Mouse (Mus musculus) telencephalon, adult 2 months (tissue): ENCODE results near the gene Ankrd60.
A peak's percentile ranks its signal among the peaks of the same experiment; 100 is the strongest.

Source experiments
- DNase-seq: peaks from one replicate; pipeline ENCODE4 v3.0.0-alpha.2; 2011; ENCODE audit warnings: low read depth, low spot score

Ankrd60 gene

DNA sequence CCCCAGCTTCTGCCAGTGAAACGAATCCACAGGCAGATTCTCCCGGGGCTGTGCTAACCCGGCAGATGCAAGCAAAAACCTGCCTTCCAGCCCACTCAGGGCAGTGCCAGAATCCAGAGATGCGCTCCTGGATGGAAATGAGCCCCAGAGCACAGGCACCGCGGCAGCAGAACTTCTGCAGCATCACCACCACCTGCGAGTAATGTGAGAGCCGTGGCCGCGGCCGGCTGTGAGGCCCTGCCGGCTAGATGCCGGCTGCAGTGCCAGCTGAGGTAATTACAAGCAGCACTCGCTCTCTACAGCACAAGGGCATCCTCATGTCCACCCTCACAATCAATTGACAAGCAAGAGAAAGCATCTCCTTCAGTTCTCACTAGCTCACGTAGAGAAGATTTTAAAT lies 6.2 kb upstream of the Ankrd60 start:
- no peak for DNase-seq

DNA sequence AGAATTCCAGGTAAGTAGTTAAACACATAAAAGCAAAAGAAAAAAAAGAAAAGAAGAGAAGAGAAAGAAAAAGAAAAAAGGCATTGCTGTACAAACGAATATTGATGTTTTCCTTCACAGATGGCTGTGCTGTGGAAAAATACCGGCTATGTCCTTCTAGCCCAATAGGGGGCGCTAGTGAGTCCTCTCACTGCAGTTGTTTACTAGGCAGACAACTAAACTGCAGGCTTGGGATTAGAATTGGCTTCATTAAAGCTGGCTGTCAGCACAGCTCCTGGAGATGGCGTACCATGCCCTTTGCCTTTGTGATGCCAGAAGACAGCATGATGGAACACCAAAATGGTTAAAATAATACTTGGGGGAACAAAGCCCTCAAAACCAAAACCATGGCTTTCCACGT lies 5.3 kb upstream of the Ankrd60 start:
- DNase-seq, result no peak

DNA sequence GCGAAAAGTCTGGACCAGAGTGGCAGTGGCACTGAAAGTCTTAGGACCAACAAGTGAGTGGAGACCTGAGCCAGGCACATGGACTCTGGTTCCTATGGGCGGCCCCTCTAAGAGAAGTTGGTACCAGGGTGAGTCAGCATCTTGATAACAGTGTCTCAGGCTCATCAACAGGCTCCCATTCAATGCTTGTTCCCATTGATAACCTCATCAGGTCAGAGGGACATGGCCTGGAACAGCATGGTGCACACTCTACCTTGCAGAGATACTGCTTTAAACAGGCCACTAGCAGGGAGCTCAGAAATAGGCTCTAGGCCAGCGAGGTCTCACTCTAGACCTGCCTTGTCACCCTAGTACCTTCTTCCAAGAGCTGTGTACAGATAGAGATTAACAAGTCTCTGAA lies 4.7 kb upstream of the Ankrd60 start:
- DNase-seq, result no peak

DNA sequence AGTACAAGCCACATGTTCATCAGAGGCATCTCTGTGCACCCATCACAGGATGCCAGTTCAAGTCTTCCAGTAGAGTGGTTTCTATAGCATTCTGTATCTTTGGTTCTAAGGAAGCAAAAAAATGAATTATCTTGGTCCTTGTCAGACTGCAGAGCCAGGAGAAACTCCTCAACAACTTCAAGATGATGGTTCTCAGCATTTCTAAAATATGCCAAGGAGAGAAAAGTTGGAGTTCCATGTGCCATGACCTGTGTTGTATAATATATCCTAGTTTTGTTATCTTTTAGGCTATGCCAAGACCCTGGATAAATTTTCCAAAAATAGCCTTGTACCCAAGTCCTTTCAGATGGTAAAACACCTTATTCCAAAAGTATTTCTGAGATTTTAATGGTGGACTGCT lies 2.9 kb upstream of the Ankrd60 start:
- no peak for DNase-seq

DNA sequence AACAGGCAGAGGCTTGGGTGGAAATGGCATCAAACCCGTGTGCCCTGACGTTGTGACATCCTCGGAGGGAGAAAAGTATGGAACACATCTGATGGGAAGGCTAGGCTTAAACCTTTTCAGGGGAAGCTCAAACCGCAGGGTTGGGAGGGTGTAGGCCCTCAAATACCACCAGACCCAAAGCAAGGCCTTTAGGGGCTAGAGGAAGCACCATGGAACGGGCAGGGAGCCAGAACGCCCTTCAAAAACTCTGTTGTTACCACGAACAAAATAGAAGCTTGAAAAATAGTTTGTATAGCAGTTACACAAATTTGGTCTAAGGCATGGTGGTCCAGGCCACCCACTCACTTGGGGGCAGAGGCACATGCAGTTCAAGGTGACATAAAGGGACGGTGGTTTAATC lies 430 bp upstream of the Ankrd60 start:
- DNase-seq, result no peak

DNA sequence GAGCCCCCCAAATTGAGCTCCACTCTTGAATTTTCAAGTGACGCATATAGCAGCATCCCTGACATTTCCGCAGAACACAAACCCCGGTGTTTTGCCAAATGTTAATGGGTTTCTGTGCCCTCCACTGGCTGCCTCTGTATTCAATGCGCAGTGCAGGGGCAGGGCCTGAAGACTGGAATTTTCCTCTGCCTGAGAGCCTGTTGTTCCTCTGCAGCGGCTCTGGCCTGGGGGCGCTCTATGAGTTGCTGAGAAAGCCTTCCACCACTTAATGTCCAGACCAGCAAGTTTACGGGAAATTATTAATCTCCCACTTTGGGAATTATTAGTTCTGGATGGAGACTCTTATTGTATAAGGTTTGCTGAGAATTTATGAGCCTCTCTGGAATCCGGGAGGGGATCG lies 14.0 kb downstream of the Ankrd60 start:
- DNase-seq, result no peak

DNA sequence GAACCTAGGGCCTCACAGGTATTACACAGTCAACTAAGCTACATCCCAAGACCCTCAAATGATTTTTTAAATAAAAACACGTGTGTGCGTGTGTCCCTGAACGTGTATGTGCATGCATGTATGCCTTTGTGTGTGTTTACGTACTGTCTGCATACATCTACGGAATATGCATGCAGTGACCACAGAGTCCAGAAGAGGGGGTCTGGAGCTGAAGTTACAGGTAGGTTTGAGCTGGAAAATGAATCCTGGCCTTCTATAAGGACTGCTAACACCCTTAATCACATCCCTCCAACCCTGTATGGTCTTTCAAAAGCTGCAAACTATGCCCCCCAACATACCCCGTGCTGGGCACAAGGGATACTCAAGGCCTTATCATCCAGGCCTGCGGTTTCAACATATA lies 14.8 kb downstream of the Ankrd60 start:
- no peak for DNase-seq

DNA sequence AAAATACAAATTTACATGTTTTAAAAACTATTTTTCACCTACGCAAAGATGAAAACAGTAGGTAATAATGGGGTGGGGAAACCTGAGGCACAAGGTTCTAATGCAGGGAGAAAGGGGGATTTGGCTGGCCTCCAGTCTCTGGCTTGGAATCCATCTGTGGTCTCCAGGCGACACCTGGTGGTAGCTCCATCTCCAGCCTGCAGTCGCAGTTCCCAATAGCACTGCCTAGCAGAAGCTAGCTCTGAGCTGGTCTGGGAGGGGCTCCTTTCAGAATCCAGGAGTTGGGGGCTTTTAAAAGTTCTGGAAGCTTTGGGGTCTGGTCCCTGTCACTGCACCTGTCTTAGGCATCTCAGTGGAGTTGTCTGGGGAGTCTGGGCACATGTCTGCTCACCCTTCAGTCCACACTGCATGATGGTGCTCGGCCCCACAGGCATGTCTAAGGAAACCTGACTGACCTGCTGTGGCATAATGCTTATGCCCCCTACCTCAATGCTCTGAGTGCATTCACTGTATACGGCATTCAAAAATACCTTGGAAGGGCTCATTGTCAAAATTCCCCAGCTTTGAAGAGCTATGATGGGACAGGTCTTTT lies 16.2 kb downstream of the Ankrd60 start:
- no peak for DNase-seq

DNA sequence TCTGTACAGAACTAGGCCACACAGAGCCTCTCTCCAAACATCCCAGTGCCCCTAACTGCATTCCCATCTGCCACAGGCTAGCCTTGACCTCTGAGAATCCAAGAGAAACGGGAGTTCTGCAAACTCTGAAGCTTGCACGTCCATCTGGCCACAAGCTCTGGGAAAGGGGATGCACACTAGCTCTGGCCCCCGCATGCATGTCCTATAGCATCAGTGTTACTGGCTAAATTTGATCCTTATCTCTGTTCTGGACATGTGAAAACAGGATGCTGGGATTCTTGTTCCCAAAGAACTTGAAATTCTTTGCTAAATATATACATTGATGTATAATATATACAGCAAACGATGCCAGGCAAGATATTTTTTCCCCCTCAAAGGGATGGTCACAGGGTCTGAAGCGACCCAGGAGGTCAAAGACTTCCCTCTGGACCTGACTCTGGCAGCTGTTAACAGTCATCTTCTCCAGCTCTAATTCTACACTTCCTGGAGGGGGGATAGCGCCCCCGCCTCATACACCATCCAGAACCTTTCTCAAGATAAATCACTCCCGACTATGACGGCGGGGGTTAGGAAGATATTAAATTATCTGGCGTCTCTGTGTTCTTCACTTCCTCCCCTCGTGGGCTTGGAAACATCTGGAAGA lies 19.3 kb downstream of the Ankrd60 start:
- DNase-seq, result no peak

DNA sequence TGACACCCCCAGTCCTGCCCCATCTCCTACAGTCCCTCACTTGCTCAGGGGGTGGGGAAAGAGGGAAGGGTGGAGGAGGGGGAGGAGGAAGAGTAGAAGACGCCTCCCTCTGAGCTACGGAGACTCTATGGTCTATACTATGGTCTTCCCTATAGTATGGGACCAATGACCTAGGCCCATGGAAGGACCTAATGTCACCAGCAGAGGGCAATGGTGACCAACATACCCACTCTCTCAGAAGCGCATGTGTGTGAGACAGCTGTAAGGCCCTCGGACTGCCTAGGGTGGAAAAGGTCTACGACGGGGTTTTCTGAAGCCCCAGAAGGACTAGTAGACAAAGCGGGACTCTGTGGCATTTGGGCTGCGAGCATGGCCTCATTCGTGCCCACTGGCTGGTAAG lies 24.3 kb downstream of the Ankrd60 start:
- no peak for DNase-seq

DNA sequence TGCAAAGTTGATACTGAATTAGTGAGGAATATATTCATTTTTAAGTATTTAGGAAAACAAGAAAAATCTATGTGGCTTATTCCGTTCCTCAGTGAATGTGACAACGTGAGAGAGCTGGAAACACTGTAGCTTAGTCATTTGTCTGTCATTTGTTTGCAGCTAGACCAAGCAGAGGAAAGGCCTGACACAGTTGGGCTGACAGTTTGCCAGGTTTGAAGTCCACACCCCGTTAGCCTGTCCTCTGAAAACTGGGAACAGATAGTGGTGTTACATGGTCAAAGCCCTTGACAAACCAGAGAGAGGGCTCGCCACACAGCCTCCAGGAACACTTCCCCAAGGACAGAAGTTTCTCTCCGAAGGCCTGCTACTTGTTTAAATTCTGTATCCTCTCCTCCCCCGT lies 27.5 kb downstream of the Ankrd60 start:
- DNase-seq, result no peak

DNA sequence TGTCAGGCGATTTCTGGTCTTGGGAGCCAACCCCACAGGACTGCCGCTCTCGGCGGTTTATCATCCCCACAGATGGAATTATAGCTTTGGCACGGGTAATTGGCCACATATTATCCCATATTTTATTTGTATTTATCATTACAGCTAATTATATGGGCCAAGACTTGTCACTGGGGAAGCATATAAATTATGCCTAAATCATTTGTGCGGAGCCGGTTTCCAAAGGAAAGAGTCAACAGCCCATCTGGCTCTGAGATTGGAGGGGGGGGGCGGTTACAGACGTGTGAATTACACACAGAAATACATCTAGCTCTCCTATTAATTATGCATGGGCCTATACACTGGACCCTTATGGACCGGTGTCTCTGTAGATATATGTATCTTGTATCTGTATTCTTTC lies 28.9 kb downstream of the Ankrd60 start:
- no peak for DNase-seq

DNA sequence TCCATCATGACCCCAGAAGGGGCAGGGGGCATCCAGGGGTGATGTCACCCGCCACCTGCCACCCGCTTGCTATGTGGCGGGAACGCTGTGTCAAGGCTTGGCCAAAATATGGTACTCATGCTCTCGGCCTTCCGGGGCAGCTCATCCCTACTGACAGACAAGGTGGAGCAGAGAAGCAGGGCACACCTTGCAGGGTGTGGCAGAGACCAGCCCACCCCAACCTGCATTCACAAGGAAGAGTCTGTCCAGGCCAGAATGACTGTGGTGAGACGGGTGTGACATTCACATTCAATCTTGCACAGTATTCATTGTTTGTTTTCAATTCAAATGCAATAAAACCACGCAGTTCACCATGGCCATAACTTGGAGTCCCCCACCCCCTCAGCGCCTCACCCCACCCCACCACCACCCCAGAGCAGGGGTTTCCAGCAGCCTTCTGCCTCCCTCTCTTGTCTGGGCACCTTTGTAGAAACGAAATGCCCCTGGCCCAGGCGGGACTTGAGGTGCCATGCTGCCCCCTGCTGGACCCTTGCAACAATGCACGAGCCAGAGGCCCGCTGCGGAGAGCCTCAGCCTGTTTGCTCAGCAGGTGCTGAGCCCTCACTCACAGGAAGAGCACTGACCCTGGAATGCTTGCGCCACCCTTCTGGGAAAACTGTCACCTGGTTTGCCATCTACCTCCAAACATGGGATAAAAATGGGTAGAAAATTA lies 32.0 kb downstream of the Ankrd60 start:
- peak; percentile 35 for DNase-seq

DNA sequence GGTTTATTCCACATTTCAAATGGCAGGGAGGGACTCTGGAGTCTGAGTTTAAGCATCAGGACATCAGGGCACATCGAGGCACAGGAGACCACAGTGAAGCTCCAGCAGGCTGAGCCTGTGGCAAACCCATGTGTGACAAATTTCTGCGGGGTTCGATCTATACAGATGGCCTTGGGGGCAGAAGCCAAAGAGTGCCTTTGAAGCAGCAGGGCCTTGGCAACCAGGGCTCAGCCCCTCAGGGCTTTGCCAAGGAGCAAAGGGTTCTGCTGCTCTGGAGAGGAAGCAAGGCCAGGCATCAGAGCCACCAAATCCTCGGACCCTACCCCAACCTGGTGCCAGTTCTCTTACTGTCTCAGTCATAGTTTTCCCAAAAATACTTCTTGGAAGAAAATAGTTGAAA lies 35.4 kb downstream of the Ankrd60 start:
- DNase-seq, result no peak

DNA sequence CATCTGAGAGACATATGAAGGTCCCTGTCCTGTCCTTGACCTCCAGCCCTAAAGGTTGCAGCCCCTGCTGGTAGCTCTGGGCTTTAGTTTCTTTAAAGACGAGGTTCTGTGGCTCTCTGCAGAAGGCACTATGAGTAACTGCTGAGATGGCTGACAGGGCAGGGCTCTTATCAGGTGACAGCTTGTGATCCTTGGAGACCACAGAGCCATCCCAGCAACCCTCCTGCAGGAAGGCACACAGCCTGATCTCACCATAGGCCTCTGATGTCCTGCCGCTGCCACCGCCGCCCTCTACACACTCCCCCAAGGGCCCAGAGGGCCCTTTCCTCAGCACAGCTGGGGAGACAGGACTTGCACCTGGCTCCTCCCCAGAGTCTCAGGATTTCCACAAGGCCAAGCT lies 36.4 kb downstream of the Ankrd60 start:
- no peak for DNase-seq

DNA sequence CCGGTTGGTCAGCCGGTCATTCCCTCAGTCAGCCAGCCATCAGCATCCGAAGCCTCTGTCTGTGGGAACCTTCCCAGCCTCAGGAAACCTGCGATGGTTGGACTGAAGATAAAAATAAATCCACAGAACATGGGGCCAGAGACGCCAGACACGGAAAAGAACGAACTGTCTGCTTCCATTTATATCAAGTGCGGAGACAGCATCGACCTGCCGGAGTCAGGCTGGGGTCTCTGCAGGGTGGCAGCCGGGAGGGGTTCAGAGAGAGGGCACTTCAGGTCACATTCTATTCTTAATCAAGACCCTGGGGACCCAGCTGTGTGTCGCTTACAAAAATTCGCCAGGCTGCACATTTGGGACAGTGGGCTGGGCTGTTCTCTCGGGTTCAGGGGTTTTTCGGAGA lies 38.4 kb downstream of the Ankrd60 start:
- DNase-seq, result no peak

DNA sequence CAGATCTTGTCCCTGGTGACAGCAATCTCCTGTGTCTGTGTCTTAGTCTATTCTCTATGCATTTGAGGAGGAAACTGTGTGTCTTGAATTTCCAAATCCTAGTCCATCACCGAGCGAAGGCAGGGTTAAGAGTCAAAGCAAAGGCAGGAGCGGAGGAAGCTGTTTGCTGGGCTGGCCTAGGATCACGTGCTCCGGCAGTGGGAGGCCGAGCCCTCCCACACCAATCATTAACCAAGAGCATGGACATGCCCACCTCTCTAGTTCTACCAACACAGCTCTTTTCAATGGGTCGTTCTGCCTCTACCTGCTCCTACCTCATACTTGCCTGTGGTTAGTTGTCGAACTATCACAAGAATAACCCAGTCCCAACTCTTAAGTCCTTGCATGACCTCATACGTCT lies 42.3 kb downstream of the Ankrd60 start:
- no peak for DNase-seq

DNA sequence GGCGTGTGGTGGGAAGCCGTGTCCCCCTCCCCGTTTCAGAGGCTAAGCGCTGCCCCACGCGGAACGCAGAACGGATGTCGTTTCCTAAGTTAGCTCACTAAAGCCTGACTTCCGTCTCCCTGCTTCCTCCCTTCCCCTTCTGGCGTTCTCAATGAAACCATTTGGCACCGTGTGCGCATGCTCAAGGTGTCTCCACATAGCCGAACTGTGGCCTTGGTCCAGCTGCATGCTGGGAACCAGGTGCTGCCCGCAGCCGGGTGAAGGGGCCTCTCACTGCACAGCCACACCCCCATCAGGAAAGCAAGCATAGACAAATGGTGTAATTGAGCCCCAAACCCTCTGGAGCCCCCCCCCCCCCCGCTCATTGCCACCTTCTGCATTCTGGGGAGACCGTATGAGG lies 42.8 kb downstream of the Ankrd60 start:
- no peak for DNase-seq

DNA sequence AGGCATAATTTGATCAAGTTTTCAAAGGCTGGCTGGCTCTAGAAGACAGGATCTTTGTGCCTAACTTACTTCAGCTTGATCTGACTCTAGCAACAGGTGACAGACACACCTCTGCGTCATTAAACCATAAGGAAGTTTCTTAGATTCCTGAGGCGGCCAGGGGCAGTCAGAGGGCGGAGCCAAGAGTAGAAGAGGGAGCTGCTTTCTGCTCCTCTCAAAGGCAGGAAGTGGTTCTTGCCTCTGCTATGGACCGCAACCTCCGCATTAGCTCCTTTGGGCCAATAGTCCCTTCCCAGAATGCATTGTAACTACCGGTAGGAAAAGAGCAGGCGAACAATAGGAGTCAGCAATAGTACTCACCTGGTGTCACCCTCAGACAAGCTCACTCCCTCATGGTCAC lies 43.6 kb downstream of the Ankrd60 start:
- DNase-seq, result no peak

DNA sequence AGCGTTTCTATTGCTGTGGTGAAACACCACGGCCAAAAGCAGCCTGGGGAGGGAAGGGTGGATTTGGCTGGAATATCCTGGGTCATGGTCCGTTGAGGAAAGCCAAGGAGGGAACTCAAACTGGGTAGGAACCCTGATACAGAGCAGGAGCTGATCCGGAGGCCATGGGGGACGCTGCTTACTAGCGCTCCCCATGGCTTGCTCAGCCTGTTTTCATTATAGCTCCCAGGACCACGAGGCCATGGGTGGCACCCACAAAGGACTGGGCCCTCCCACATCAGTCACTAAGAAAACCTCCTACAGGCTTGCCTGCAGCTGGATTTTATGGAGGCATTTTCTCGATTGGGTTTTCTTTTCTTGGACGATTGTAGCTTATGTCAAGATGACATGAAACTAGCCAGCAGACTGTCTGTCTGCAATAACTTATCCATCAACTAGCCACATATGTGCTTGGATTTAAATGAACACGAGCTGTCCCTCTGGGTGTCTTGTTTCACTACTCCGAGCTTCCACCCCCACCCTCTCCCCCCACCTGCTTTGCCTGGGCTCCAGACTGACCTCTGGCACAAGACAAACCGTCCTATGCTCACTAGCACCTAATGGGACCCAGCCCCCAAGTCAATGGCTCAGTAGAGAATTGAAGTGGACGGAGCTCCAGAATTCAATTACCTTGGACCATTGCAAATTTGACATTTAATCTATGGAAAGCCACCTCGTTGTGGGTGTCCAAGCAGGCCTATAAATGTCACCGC lies 45.3 kb downstream of the Ankrd60 start:
- DNase-seq, result no peak

DNA sequence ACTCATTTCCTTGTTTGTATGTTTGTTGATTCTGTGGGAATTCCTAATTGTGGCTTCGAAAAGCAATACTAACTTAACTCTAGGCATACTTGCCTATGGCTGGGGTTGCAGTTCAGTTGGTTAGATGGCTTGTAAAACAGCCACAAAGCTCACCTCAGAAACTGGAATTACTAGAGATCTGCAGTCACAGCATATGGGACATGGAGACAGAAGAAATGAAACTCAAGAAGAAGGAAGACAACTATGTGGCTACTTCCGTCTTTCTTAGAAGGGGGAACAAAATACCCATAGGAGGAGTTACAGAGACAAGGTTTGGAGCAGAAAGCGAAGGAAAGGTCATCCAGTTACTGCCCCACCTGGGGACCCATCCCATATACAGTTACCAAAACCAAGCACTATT lies 49.7 kb downstream of the Ankrd60 start:
- no peak for DNase-seq

DNA sequence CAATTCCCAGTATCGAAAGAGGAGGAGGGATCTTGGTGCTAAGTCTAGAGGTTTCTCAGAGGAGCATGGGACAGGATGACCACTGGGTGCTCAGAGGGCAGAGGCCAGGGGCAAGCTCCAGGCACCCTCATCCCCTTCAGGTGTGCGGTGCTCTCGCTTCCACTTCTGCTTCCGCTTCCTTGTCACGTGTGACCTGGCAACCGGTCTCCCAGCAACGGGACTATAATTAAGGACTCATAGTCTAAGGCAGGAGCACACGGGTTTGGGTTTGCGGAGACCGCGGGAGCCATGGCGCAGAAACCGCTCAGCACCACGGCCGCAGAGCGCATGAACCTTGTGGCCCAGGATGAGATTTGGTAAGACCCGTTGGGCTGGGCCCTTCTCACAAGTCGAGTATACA lies 55.8 kb downstream of the Ankrd60 start, which contains the start of gene 1700021F07Rik:
Gene 1700021F07Rik (plus strand): TSS at position 211 of the 400 bp plus-strand sequence.
- DNase-seq, result no peak
